Mouse (Mus musculus) heart, embryonic 10.5 days (tissue): Measurements from ENCODE around the gene Eif3b. TPM values are rescaled to one million over a fixed set of nuclear protein-coding genes. Genes with fewer than 3 reads are reported as not detected.
"Not testable (repeated sequence)": the region's sequence is repeated elsewhere in the genome, so short reads cannot be mapped to it uniquely, and the experiment has no call there.

Experiments used
- DNase-seq: peaks from one replicate; pipeline ENCODE4 v3.0.0-alpha.2; 2017; ENCODE audit warnings: low spot score
- H3K27ac ChIP-seq: fragments of 300-500 bp; sonication (generic); 2 replicates; pipeline ENCODE4 v1.5.1; 2016; ENCODE audit warnings: mild to moderate bottlenecking
- H3K27me3 ChIP-seq: fragments of 300-500 bp; sonication (generic); 2 replicates; pipeline ENCODE4 v1.6.1; 2016; ENCODE audit warnings: mild to moderate bottlenecking; ENCODE audit not compliant: poor library complexity, insufficient read depth, severe bottlenecking
- H3K36me3 ChIP-seq: fragments of 300-500 bp; sonication (generic); 2 replicates; pipeline ENCODE4 v1.6.1; 2016; ENCODE audit warnings: mild to moderate bottlenecking, moderate library complexity
- H3K4me1 ChIP-seq: fragments of 300-500 bp; sonication (generic); 2 replicates; pipeline ENCODE4 v1.6.1; 2016; ENCODE audit warnings: mild to moderate bottlenecking
- H3K4me3 ChIP-seq: fragments of 300-500 bp; sonication (generic); 2 replicates; pipeline ENCODE4 v1.5.1; 2016; ENCODE audit warnings: mild to moderate bottlenecking, moderate library complexity
- H3K9me3 ChIP-seq: fragments of 300-500 bp; sonication (generic); 2 replicates; pipeline ENCODE4 v1.6.1; 2016; ENCODE audit warnings: mild to moderate bottlenecking, moderate library complexity
- WGBS: fragments of 180-500 bp; shearing (Covaris S2); methylation state at CpG from one replicate; pipeline ENCODE4 v1.1.7; 2016; 5-methylcytosine and 5-hydroxymethylcytosine counted together
- microRNA-seq: library from miRNA; unstranded; fragments of <30 nt; microRNA quantifications from one replicate; pipeline ENCODE4, GENCODE M21; 2017
- polyA plus RNA-seq: library from polyadenylated mRNA; unstranded; fragments of >200 nt; fragmentation: Nextera tagmentation; extraction: Ambion mirVana; gene quantifications from 2 replicates; pipeline ENCODE4 v1.2.1, GENCODE M21; 2016

Eif3b gene
- polyA plus RNA-seq, 1 experiment from 2014 or later = 201 TPM

GRCm38 (mm10) chr5:140455466-140455865, 36.3 kb downstream of the Eif3b start:
- 59% methylated on average over 2 of the region's 2 CpGs for WGBS
- Histone ChIP-seq H3K9me3 (no peaks in the 10 kb centered on the region), H3K27ac (no peak overlapping the region), H3K36me3 (no peaks in the 10 kb centered on the region), H3K27me3 (no peaks in the 10 kb centered on the region), H3K4me1 (no peaks in the 10 kb centered on the region), H3K4me3 (no peak overlapping the region)
- DNase-seq = no peak

- Histone ChIP-seq H3K36me3 (no peaks in the 10 kb centered on the region; the same call in 1 of the 2 replicates), H3K4me1 (no peaks in the 10 kb centered on the region), H3K9me3 (peaks cover 9% of the 10 kb centered on the region), H3K4me3 (no peak overlapping the region), H3K27ac (no peak overlapping the region), H3K27me3 (no peaks in the 10 kb centered on the region)
- DNase-seq = no peak
- 81% methylated on average over 3 of the region's 3 CpGs for WGBS
Measured at GRCm38 (mm10) chr5:140461476-140461875, 42.3 kb downstream of the Eif3b start.

GRCm38 (mm10) chr5:140463151-140463550, 44.0 kb downstream of the Eif3b start:
- not testable (repeated sequence) for DNase-seq, H3K4me1 ChIP-seq, H3K36me3 ChIP-seq, H3K9me3 ChIP-seq, H3K27me3 ChIP-seq, H3K4me3 ChIP-seq, H3K27ac ChIP-seq
- 81% methylated on average over 2 of the region's 2 CpGs for WGBS

- H3K4me3 ChIP-seq = no peak overlapping the region
- H3K4me1 ChIP-seq = no peaks in the 10 kb centered on the region
- H3K27me3 ChIP-seq = peaks cover 5% of the 10 kb centered on the region; the same call in 1 of the 2 replicates
- no peak for DNase-seq
- no peaks in the 10 kb centered on the region; the same call in 1 of the 2 replicates for H3K36me3 ChIP-seq
- WGBS = 89% methylated on average over 2 of the region's 2 CpGs
- no peak overlapping the region for H3K27ac ChIP-seq
- H3K9me3 ChIP-seq = peaks cover 9% of the 10 kb centered on the region
Measured at GRCm38 (mm10) chr5:140464943-140465342, 45.8 kb downstream of the Eif3b start.

- Histone ChIP-seq H3K27ac (no peak overlapping the region), H3K4me3 (no peak overlapping the region), H3K9me3 (no peaks in the 10 kb centered on the region), H3K27me3 (peaks cover 5% of the 10 kb centered on the region; the same call in 1 of the 2 replicates), H3K4me1 (no peaks in the 10 kb centered on the region), H3K36me3 (no peaks in the 10 kb centered on the region)
- WGBS = 74% methylated on average over 3 of the region's 3 CpGs
- no peak for DNase-seq
Measured at GRCm38 (mm10) chr5:140472336-140472735, 53.2 kb downstream of the Eif3b start.

- Histone ChIP-seq H3K4me1 (no peaks in the 10 kb centered on the region; the same call in 1 of the 2 replicates), H3K27ac (no peak overlapping the region), H3K36me3 (no peaks in the 10 kb centered on the region), H3K4me3 (no peak overlapping the region), H3K27me3 (peaks cover 13% of the 10 kb centered on the region), H3K9me3 (no peaks in the 10 kb centered on the region)
- no peak for DNase-seq
- WGBS = 76% methylated on average over 4 of the region's 4 CpGs
Measured at GRCm38 (mm10) chr5:140481458-140481857, 62.3 kb downstream of the Eif3b start.

GRCm38 (mm10) chr5:140491142-140491541, 72.0 kb downstream of the Eif3b start:
- Histone ChIP-seq H3K4me1 (peaks cover 4% of the 10 kb centered on the region; the same call in 1 of the 2 replicates), H3K36me3 (no peaks in the 10 kb centered on the region), H3K27ac (no peak overlapping the region), H3K27me3 (peaks cover 28% of the 10 kb centered on the region), H3K9me3 (no peaks in the 10 kb centered on the region), H3K4me3 (no peak overlapping the region)
- WGBS = 66% methylated on average over 6 of the region's 6 CpGs
- DNase-seq = no peak

GRCm38 (mm10) chr5:140492684-140493233, 73.6 kb downstream of the Eif3b start:
- Histone ChIP-seq H3K4me3 (no peak overlapping the region), H3K36me3 (no peaks in the 10 kb centered on the region), H3K4me1 (peaks cover 4% of the 10 kb centered on the region; the same call in 1 of the 2 replicates), H3K27ac (peak overlapping the region; percentile 52; the same call in 1 of the 2 replicates), H3K9me3 (no peaks in the 10 kb centered on the region), H3K27me3 (peaks cover 12% of the 10 kb centered on the region; the same call in 1 of the 2 replicates)
- no peak for DNase-seq
- 21% methylated on average over 11 of the region's 11 CpGs for WGBS

Small RNA genes within 50 kb of the gene (microRNA-seq; reads per million reads assigned to microRNA genes)
- gene Mir7038 = not detected

Other genes with a start within 250 kb of the Eif3b start
- gene Mad1l1, start 97.8 kb upstream of the Eif3b start, polyA plus RNA-seq = 34.4 and 43.5 TPM in 2 replicates
- gene Nudt1, start 97.7 kb upstream of the Eif3b start, polyA plus RNA-seq = 39.2 and 50.4 TPM in 2 replicates
- 15.4 and 18.8 TPM in 2 replicates for gene Mrm2, start 87.4 kb upstream of the Eif3b start, polyA plus RNA-seq
- 19.2 and 20.1 TPM in 2 replicates for gene Snx8, start 30.1 kb upstream of the Eif3b start, polyA plus RNA-seq
- gene Gm4869, start 26.3 kb downstream of the Eif3b start, polyA plus RNA-seq = not detected in 2 replicates
- 26.7 and 26.9 TPM in 2 replicates for gene Chst12, start 86.2 kb downstream of the Eif3b start, polyA plus RNA-seq
- gene Grifin, start 145.7 kb downstream of the Eif3b start, polyA plus RNA-seq = not detected in 2 replicates
- 3.8 and 4.7 TPM in 2 replicates for gene Lfng, start 188.0 kb downstream of the Eif3b start, polyA plus RNA-seq
- gene Ttyh3, start 229.7 kb downstream of the Eif3b start, polyA plus RNA-seq = 23.5 and 32.9 TPM in 2 replicates